Mouse (Mus musculus): ENCODE measurements at regions not wholly inside any gene's neighbourhood (a gene's known extent, or its start where the extent isn't known, plus 50 kb on each side); places are given as distances from the start of the nearest gene placed in this dataset.
A peak's percentile ranks its signal among the peaks of the same experiment; 100 is the strongest.

GRCm38 (mm10) chr9:96419151-96419550 is 54.9 kb upstream of the Atp1b3 start:
- TF ChIP-seq ZNF384 (IDR thresholded peaks at IDR 0.05; ENCODE audit: low read depth, low read length) = peak; percentile 26; the same call in 1 of the 2 replicates
- TF ChIP-seq HCFC1 (IDR thresholded peaks at IDR 0.05; ENCODE audit: borderline replicate concordance, insufficient read depth, low read length) = no peak
- in situ Hi-C loops (cut with MboI; ENCODE audit: low sequenced_read_pairs in 2 of 2, unreplicated experiment in 2 of 2) = no loop called here
- H3K9me3 ChIP-seq (ENCODE audit: control insufficient read depth, insufficient read depth, low read depth, low read length) = no peaks in the 10 kb centered on the region
- H3K4me3 ChIP-seq (ENCODE audit: insufficient read depth in 1 of 2, low read depth in 1 of 2, low read length in 2 of 2, poor library complexity in 1 of 2, severe bottlenecking in 1 of 2) = no peak overlapping the region
- H3K9ac ChIP-seq (ENCODE audit: insufficient read depth, low read depth, low read length, poor library complexity, severe bottlenecking) = no peak overlapping the region
- H3K4me1 ChIP-seq (ENCODE audit: control insufficient read depth in 2 of 2, insufficient read depth in 2 of 2, low read length in 2 of 2, poor library complexity in 1 of 2) = peaks cover 8 to 11% of the 10 kb centered on the region in 2 experiments
- H3K27ac ChIP-seq (ENCODE audit: insufficient read depth, low read depth, low read length, poor library complexity, severe bottlenecking) = no peak overlapping the region
- DNase-seq (ENCODE audit: low read depth, low spot score) = no peak
- H3K36me3 ChIP-seq (ENCODE audit: control insufficient read depth, insufficient read depth, low read length, poor library complexity, severe bottlenecking) = no peaks in the 10 kb centered on the region

- H3K9ac ChIP-seq (ENCODE audit: insufficient read depth, low read depth, low read length, poor library complexity, severe bottlenecking) = no peak overlapping the region
- H3K27ac ChIP-seq (ENCODE audit: insufficient read depth, low read depth, low read length, poor library complexity, severe bottlenecking) = no peak overlapping the region
- peaks cover 6 to 11% of the 10 kb centered on the region in 2 experiments for H3K4me1 ChIP-seq (ENCODE audit: control insufficient read depth in 2 of 2, insufficient read depth in 2 of 2, low read length in 2 of 2, poor library complexity in 1 of 2)
- TF ChIP-seq MAFK (IDR thresholded peaks at IDR 0.05; ENCODE audit: insufficient read depth, low read depth, low read length) (no peak), ZC3H11A (IDR thresholded peaks at IDR 0.05; ENCODE audit: borderline replicate concordance, low read depth, low read length) (no peak), ZNF384 (IDR thresholded peaks at IDR 0.05; ENCODE audit: low read depth, low read length) (peak; percentile 46; the same call in 1 of the 2 replicates), CHD2 (IDR thresholded peaks at IDR 0.05; ENCODE audit: low read depth, low read length) (no peak), HCFC1 (IDR thresholded peaks at IDR 0.05; ENCODE audit: borderline replicate concordance, insufficient read depth, low read length) (no peak)
- in situ Hi-C loops (cut with MboI; ENCODE audit: low sequenced_read_pairs in 2 of 2, unreplicated experiment in 2 of 2) = no loop called here
- no peak overlapping the region for H3K4me3 ChIP-seq (ENCODE audit: insufficient read depth in 1 of 2, low read depth in 1 of 2, low read length in 2 of 2, poor library complexity in 1 of 2, severe bottlenecking in 1 of 2)
- no peaks in the 10 kb centered on the region for H3K36me3 ChIP-seq (ENCODE audit: control insufficient read depth, insufficient read depth, low read length, poor library complexity, severe bottlenecking)
- no peak for DNase-seq (ENCODE audit: low read depth, low spot score)
- no peaks in the 10 kb centered on the region for H3K9me3 ChIP-seq (ENCODE audit: control insufficient read depth, insufficient read depth, low read depth, low read length)
Measured at GRCm38 (mm10) chr9:96415873-96416570, 51.8 kb upstream of the Atp1b3 start.
